Mouse (Mus musculus): ENCODE data around the gene Eif2a.

Eif2a gene

GRCm38 (mm10) chr3:58525652-58526407, at the start of gene Eif2a, which contains the start of gene Serp1:
TSS of gene Eif2a (plus strand) at chr3:58525821.
TSS of gene Serp1 (minus strand) at chr3:58525892.
- DNase-seq, result peak; percentile 99

GRCm38 (mm10) chr3:58478755-58479455, 46.7 kb upstream of the Eif2a start:
- DNase-seq, result no peak

- DNase-seq, result peak; percentile 35
These were observed 39.7 kb upstream of the Eif2a start for GRCm38 (mm10) chr3:58485883-58486282.

GRCm38 (mm10) chr3:58487121-58487520, 38.5 kb upstream of the Eif2a start:
- DNase-seq, result no peak

GRCm38 (mm10) chr3:58487999-58488775, 37.4 kb upstream of the Eif2a start:
- DNase-seq, result no peak

- DNase-seq, result peak; percentile 36
These were observed 34.8 kb upstream of the Eif2a start for GRCm38 (mm10) chr3:58490787-58491186.

GRCm38 (mm10) chr3:58493621-58494020, 32.0 kb upstream of the Eif2a start:
- DNase-seq, result no peak

- peak; percentile 7 for DNase-seq
These were observed 23.7 kb upstream of the Eif2a start for GRCm38 (mm10) chr3:58501961-58502360.

- DNase-seq, result no peak
These were observed 21.8 kb upstream of the Eif2a start for GRCm38 (mm10) chr3:58503720-58504333.

GRCm38 (mm10) chr3:58504676-58505075, 20.9 kb upstream of the Eif2a start:
- no peak for DNase-seq

GRCm38 (mm10) chr3:58508020-58508750, 17.4 kb upstream of the Eif2a start:
- DNase-seq, result no peak

GRCm38 (mm10) chr3:58511581-58511980, 14.0 kb upstream of the Eif2a start:
- peak; percentile 11 for DNase-seq

- DNase-seq, result no peak
These were observed 12.9 kb upstream of the Eif2a start for GRCm38 (mm10) chr3:58512740-58513139.

GRCm38 (mm10) chr3:58513483-58513882, 12.1 kb upstream of the Eif2a start:
- DNase-seq, result no peak

GRCm38 (mm10) chr3:58515947-58516601, 9.5 kb upstream of the Eif2a start:
- DNase-seq, result no peak

GRCm38 (mm10) chr3:58516602-58516976, 9.0 kb upstream of the Eif2a start:
- no peak for DNase-seq

- no peak for DNase-seq
These were observed 8.4 kb upstream of the Eif2a start for GRCm38 (mm10) chr3:58517258-58517657.

- DNase-seq, result no peak
These were observed 7.8 kb upstream of the Eif2a start for GRCm38 (mm10) chr3:58517800-58518199.

GRCm38 (mm10) chr3:58518962-58519361, 6.7 kb upstream of the Eif2a start:
- DNase-seq, result no peak

- DNase-seq, result no peak
These were observed 6.1 kb upstream of the Eif2a start for GRCm38 (mm10) chr3:58519536-58519935.

GRCm38 (mm10) chr3:58520286-58520685, 5.3 kb upstream of the Eif2a start:
- no peak for DNase-seq

- no peak for DNase-seq
These were observed 4.3 kb upstream of the Eif2a start for GRCm38 (mm10) chr3:58521361-58521760.

Measured in thymus, postnatal 14 days (tissue).